21 mouse cellular contexts compared by ENCODE assay signal in genomic region chr13:19389896-19390295, GRCm38 (mm10). TPM values are rescaled to one million over a fixed set of nuclear protein-coding genes. Genes with fewer than 3 reads are reported as not detected.
A peak's percentile ranks its signal among the peaks of the same experiment; 100 is the strongest.
DNase-seq lines count a peak whose midpoint lies in the region; ATAC-seq and TF ChIP-seq lines count a peak whose summit lies in the region.
"Had no signal": no experiment of that assay in that cellular context is flagged by ENCODE, and none has a peak within 500 bp of the region (broad histone marks: within the 10 kb centered on the region; RNA-seq: fewer than 3 reads in every experiment).

No protein-coding gene starts in this region.

- 42% methylated on average over 12 of the region's 12 CpGs for WGBS in lung, embryonic 16.5 days
- WGBS in intestine, embryonic 16.5 days, result 50% methylated on average over 12 of the region's 12 CpGs

- peak; percentile 14 to 17 for DNase-seq in cerebellum, postnatal 10 days
- no peak for DNase-seq in cerebellum, adult 11-12 months
- no peak for DNase-seq in lung, postnatal 25 days (ENCODE audit: low spot score)
- peak; percentile 90 for DNase-seq in R1 (ENCODE audit: low read depth, low spot score)
- DNase-seq in adrenal gland, adult 8-10 months, result no peak
- DNase-seq in gastrocnemius, adult 2 months, result no peak
- DNase-seq: adrenal gland, postnatal 14 days; gastrocnemius, postnatal 14 days; heart, adult 11 months; right cerebral cortex, postnatal 14 days; spleen, adult 18-20 months had no signal

- intact Hi-C loops in gastrocnemius, adult 2 months (cut with DNase I), result loop anchor here (10.0 kb wide), 1 partner anchor 905 kb away; no protein-coding TSS in a partner anchor

- peaks cover 25% of the 10 kb centered on the region for H3K4me1 ChIP-seq in lung, embryonic 16.5 days (replicated peaks; ENCODE audit: control insufficient read depth, insufficient read depth, low read length)
- peaks cover 23% of the 10 kb centered on the region for H3K4me1 ChIP-seq in intestine, embryonic 16.5 days (ENCODE audit: control insufficient read depth, insufficient read depth, low read length)

- H3K27ac ChIP-seq in lung, embryonic 16.5 days (ENCODE audit: low read length), result peak overlapping the region; percentile 70
- no peak overlapping the region for H3K27ac ChIP-seq in intestine, embryonic 16.5 days (ENCODE audit: low read length)
- no peak overlapping the region for H3K27ac ChIP-seq in gastrocnemius, adult 2 months
- H3K27ac ChIP-seq: embryonic facial prominence, embryonic 15.5 days; hindbrain, embryonic 10.5 days; layer of hippocampus, adult 2 months had no signal

- peak; percentile 29 for ATAC-seq in lung, embryonic 16.5 days (ENCODE audit: low read depth)
- ATAC-seq in intestine, embryonic 16.5 days, result peak; percentile 16; the same call in 1 of the 2 replicates
- ATAC-seq: forebrain, embryonic 14.5 days; inflammation-experienced regulatory T-cells, adult 6 months; Patski had no signal

- no peaks in the 10 kb centered on the region; the same call in 1 of the 2 replicates for H3K36me3 ChIP-seq in lung, embryonic 16.5 days (ENCODE audit: control insufficient read depth, insufficient read depth, low read length)
- H3K36me3 ChIP-seq in intestine, embryonic 16.5 days (ENCODE audit: control insufficient read depth, insufficient read depth, low read length), result no peaks in the 10 kb centered on the region
- H3K36me3 ChIP-seq: embryonic facial prominence, embryonic 15.5 days; hindbrain, embryonic 10.5 days had no signal

- no peak for TF ChIP-seq CTCF in gastrocnemius, adult 2 months (IDR thresholded peaks at IDR 0.05)

- no peak overlapping the region for H3K4me2 ChIP-seq in lung, embryonic 16.5 days (ENCODE audit: low read depth, low read length)
- no peak overlapping the region for H3K4me2 ChIP-seq in intestine, embryonic 16.5 days (ENCODE audit: low read depth, low read length)
- H3K4me2 ChIP-seq: embryonic facial prominence, embryonic 15.5 days; heart, embryonic 11.5 days had no signal

- no peaks in the 10 kb centered on the region for H3K27me3 ChIP-seq in lung, embryonic 16.5 days (ENCODE audit: control insufficient read depth, insufficient read depth, low read depth, low read length)
- H3K27me3 ChIP-seq in intestine, embryonic 16.5 days (replicated peaks; ENCODE audit: control insufficient read depth, insufficient read depth, low read length), result no peaks in the 10 kb centered on the region
- H3K27me3 ChIP-seq: embryonic facial prominence, embryonic 15.5 days; Patski had no signal

- H3K9me3 ChIP-seq in lung, embryonic 16.5 days (ENCODE audit: control insufficient read depth, low read length), result no peaks in the 10 kb centered on the region
- no peaks in the 10 kb centered on the region for H3K9me3 ChIP-seq in intestine, embryonic 16.5 days (ENCODE audit: control insufficient read depth, low read length)
- H3K9me3 ChIP-seq: embryonic facial prominence, embryonic 15.5 days; G1E; hindbrain, embryonic 10.5 days had no signal

- H3K4me3 ChIP-seq in lung, embryonic 16.5 days (ENCODE audit: low read length), result no peak overlapping the region
- no peak overlapping the region for H3K4me3 ChIP-seq in intestine, embryonic 16.5 days (ENCODE audit: low read length)
- no peak overlapping the region for H3K4me3 ChIP-seq in gastrocnemius, adult 2 months
- H3K4me3 ChIP-seq: embryonic facial prominence, embryonic 15.5 days; hindbrain, embryonic 10.5 days; layer of hippocampus, adult 2 months had no signal

- no peak overlapping the region for H3K9ac ChIP-seq in lung, embryonic 16.5 days (ENCODE audit: low read length)
- no peak overlapping the region for H3K9ac ChIP-seq in intestine, embryonic 16.5 days (ENCODE audit: low read depth, low read length)
- H3K9ac ChIP-seq: embryonic facial prominence, embryonic 15.5 days had no signal

RNA-seq across cellular contexts. Expression of gene Stard3nl, which starts 5.7 kb away (rescaled TPM):
- 102 and 107 TPM in 2 replicates for polyA plus RNA-seq in lung, embryonic 16.5 days (2015; fragmentation: Nextera tagmentation; extraction: Ambion mirVana)
- polyA plus RNA-seq in intestine, embryonic 16.5 days (2015; fragmentation: Nextera tagmentation; extraction: Ambion mirVana), result 86.5 and 94.8 TPM in 2 replicates
- 10 to 100 TPM; 37.0 to 46.0 (median 38.9) TPM for total RNA-seq in adrenal gland, adult 8-10 months (2022)
- 1 to 10 TPM; 6.7 to 7.9 TPM for total RNA-seq in gastrocnemius, adult 2 months (2021)

Comparison
In these comparisons a context has a peak if more than half of its experiments do, and no peak if none do; other contexts are left out.
1. DNase-seq: peak in cerebellum, postnatal 10 days (2 of 2) and R1 (single experiment); none in cerebellum, adult 11-12 months (single experiment), lung, postnatal 25 days (single experiment), adrenal gland, adult 8-10 months (single experiment) and gastrocnemius, adult 2 months (single experiment).
2. RNA of gene Stard3nl, which starts 5.7 kb away (total RNA-seq): 37.0 to 46.0 TPM in adrenal gland, adult 8-10 months; 6.7 to 7.9 TPM in gastrocnemius, adult 2 months; every median in the first group is over 4 times any median in the second.